Comparison of ENCODE assay signal across 35 mouse cellular contexts in genomic region chr16:58708601-58709475, GRCm38 (mm10). TPM values are rescaled to one million over a fixed set of nuclear protein-coding genes. Genes with fewer than 3 reads are reported as not detected.
DNase-seq lines count a peak whose midpoint lies in the region; ATAC-seq and TF ChIP-seq lines count a peak whose summit lies in the region.
"Had no signal": no experiment of that assay in that cellular context is flagged by ENCODE, and none has a peak within 500 bp of the region (broad histone marks: within the 10 kb centered on the region; RNA-seq: fewer than 3 reads in every experiment).

No protein-coding gene starts in this region.

- WGBS in intestine, embryonic 15.5 days = 70% methylated on average over 3 of the region's 3 CpGs
- WGBS in small intestine, adult 2 months = 26% methylated on average over 3 of the region's 3 CpGs
- 81% methylated on average over 3 of the region's 3 CpGs for WGBS in kidney, embryonic 15.5 days
- WGBS in heart, embryonic 10.5 days = 78% methylated on average over 3 of the region's 3 CpGs

- no peak for DNase-seq in left cerebral cortex, adult 2 months (ENCODE audit: extremely low spot score in 1 of 2, low spot score in 2 of 2)
- DNase-seq in left cerebral cortex, adult 8-10 months (ENCODE audit: low spot score in 2 of 2) = no peak
- DNase-seq in heart, embryonic 10.5 days (ENCODE audit: low spot score) = no peak
- no peak for DNase-seq in ovary, adult 18-20 months (ENCODE audit: low spot score)
- DNase-seq: adrenal gland, postnatal 25 days; B cell, adult 2 months; cerebellum, adult 9-11 months; heart, postnatal 10 days; kidney, postnatal 36 days; left cerebral cortex, postnatal 4 days; lung, embryonic 14.5 days; lung, postnatal 36 days; retina, postnatal 1 day; right cerebral cortex, postnatal 25 days; thymus, adult 18-20 months; thymus, postnatal 36 days had no signal

- no peak overlapping the region for H3K9ac ChIP-seq in intestine, embryonic 15.5 days
- no peak overlapping the region for H3K9ac ChIP-seq in kidney, embryonic 15.5 days
- H3K9ac ChIP-seq: embryonic facial prominence, embryonic 12.5 days; heart, embryonic 12.5 days; hindbrain, embryonic 13.5 days; limb, embryonic 15.5 days; liver, embryonic 14.5 days; lung, embryonic 14.5 days; midbrain, embryonic 12.5 days; stomach, embryonic 15.5 days had no signal

- peak; percentile 88 for ATAC-seq in common myeloid progenitor, adult 5-6 weeks (replicated peaks; ENCODE audit: low read depth, poor library complexity, severe bottlenecking)
- peak; percentile 77 for ATAC-seq in intestine, embryonic 15.5 days
- no peak for ATAC-seq in kidney, embryonic 15.5 days (replicated peaks; ENCODE audit: low FRiP score)

- peak overlapping the region; percentile 29; the same call in 1 of the 2 replicates for H3K27ac ChIP-seq in left cerebral cortex, adult 2 months
- H3K27ac ChIP-seq in intestine, embryonic 15.5 days = no peak overlapping the region
- peak overlapping the region; percentile 97 for H3K27ac ChIP-seq in small intestine, adult 2 months (ENCODE audit: insufficient read depth, low read depth, low read length)
- no peak overlapping the region for H3K27ac ChIP-seq in kidney, embryonic 15.5 days
- no peak overlapping the region for H3K27ac ChIP-seq in heart, embryonic 10.5 days
- H3K27ac ChIP-seq: embryonic facial prominence, embryonic 12.5 days; hindbrain, embryonic 13.5 days; limb, embryonic 15.5 days; liver, embryonic 14.5 days; midbrain, embryonic 12.5 days; stomach, embryonic 15.5 days had no signal

- no peaks in the 10 kb centered on the region for H3K36me3 ChIP-seq in intestine, embryonic 15.5 days
- no peaks in the 10 kb centered on the region for H3K36me3 ChIP-seq in small intestine, adult 2 months (ENCODE audit: control insufficient read depth, insufficient read depth, low read length)
- H3K36me3 ChIP-seq in kidney, embryonic 15.5 days = no peaks in the 10 kb centered on the region
- no peaks in the 10 kb centered on the region for H3K36me3 ChIP-seq in heart, embryonic 10.5 days
- H3K36me3 ChIP-seq: embryonic facial prominence, embryonic 12.5 days; heart, embryonic 12.5 days; hindbrain, embryonic 13.5 days; limb, embryonic 15.5 days; midbrain, embryonic 12.5 days; stomach, embryonic 15.5 days had no signal

- intact Hi-C loops in left cerebral cortex, adult 2 months (cut with DNase I) = loop anchor here (5.0 kb wide), 1 partner anchor 423 kb away; no protein-coding TSS in a partner anchor

- no peaks in the 10 kb centered on the region for H3K27me3 ChIP-seq in intestine, embryonic 15.5 days (replicated peaks)
- no peaks in the 10 kb centered on the region for H3K27me3 ChIP-seq in small intestine, adult 2 months (ENCODE audit: control insufficient read depth, insufficient read depth, low read length)
- H3K27me3 ChIP-seq in kidney, embryonic 15.5 days = no peaks in the 10 kb centered on the region
- no peaks in the 10 kb centered on the region for H3K27me3 ChIP-seq in heart, embryonic 10.5 days (ENCODE audit: insufficient read depth, poor library complexity, severe bottlenecking)
- H3K27me3 ChIP-seq: embryonic facial prominence, embryonic 12.5 days; heart, embryonic 12.5 days; hindbrain, embryonic 13.5 days; limb, embryonic 15.5 days; midbrain, embryonic 12.5 days; stomach, embryonic 15.5 days had no signal

- H3K4me2 ChIP-seq in intestine, embryonic 15.5 days (replicated peaks) = no peak overlapping the region
- no peak overlapping the region for H3K4me2 ChIP-seq in kidney, embryonic 15.5 days
- H3K4me2 ChIP-seq: embryonic facial prominence, embryonic 12.5 days; heart, embryonic 12.5 days; hindbrain, embryonic 13.5 days; limb, embryonic 15.5 days; lung, embryonic 14.5 days; midbrain, embryonic 12.5 days; stomach, embryonic 15.5 days had no signal

- no peak for TF ChIP-seq POLR2A in small intestine, adult 2 months (IDR thresholded peaks at IDR 0.05; ENCODE audit: low read depth, low read length)

- TF ChIP-seq CTCF in left cerebral cortex, adult 2 months (IDR thresholded peaks at IDR 0.05) = no peak
- no peak for TF ChIP-seq CTCF in small intestine, adult 2 months (IDR thresholded peaks at IDR 0.05; ENCODE audit: extremely low read depth, insufficient read length, insufficient replicate concordance, low read depth, low read length)

- H3K9me3 ChIP-seq in intestine, embryonic 15.5 days = no peaks in the 10 kb centered on the region
- no peaks in the 10 kb centered on the region for H3K9me3 ChIP-seq in kidney, embryonic 15.5 days (replicated peaks)
- no peaks in the 10 kb centered on the region for H3K9me3 ChIP-seq in heart, embryonic 10.5 days
- H3K9me3 ChIP-seq: embryonic facial prominence, embryonic 12.5 days; heart, embryonic 12.5 days; hindbrain, embryonic 13.5 days; limb, embryonic 15.5 days; midbrain, embryonic 12.5 days; stomach, embryonic 15.5 days had no signal

- H3K4me3 ChIP-seq in left cerebral cortex, adult 2 months = no peak overlapping the region
- H3K4me3 ChIP-seq in intestine, embryonic 15.5 days (replicated peaks) = no peak overlapping the region
- H3K4me3 ChIP-seq in small intestine, adult 2 months (ENCODE audit: low read depth, low read length) = no peak overlapping the region
- H3K4me3 ChIP-seq in kidney, embryonic 15.5 days (replicated peaks) = no peak overlapping the region
- H3K4me3 ChIP-seq in heart, embryonic 10.5 days = no peak overlapping the region
- H3K4me3 ChIP-seq: embryonic facial prominence, embryonic 12.5 days; heart, embryonic 12.5 days; hindbrain, embryonic 13.5 days; limb, embryonic 15.5 days; midbrain, embryonic 12.5 days; stomach, embryonic 15.5 days had no signal

- H3K4me1 ChIP-seq in intestine, embryonic 15.5 days (replicated peaks) = no peaks in the 10 kb centered on the region
- H3K4me1 ChIP-seq in small intestine, adult 2 months (ENCODE audit: control insufficient read depth, insufficient read depth, insufficient read length, low read length) = peaks cover 17% of the 10 kb centered on the region; the same call in 1 of the 2 replicates
- H3K4me1 ChIP-seq in kidney, embryonic 15.5 days = no peaks in the 10 kb centered on the region
- H3K4me1 ChIP-seq in heart, embryonic 10.5 days = peaks cover 4% of the 10 kb centered on the region; the same call in 1 of the 2 replicates
- H3K4me1 ChIP-seq: embryonic facial prominence, embryonic 12.5 days; hindbrain, embryonic 13.5 days; limb, embryonic 15.5 days; midbrain, embryonic 12.5 days; stomach, embryonic 15.5 days had no signal

RNA-seq across cellular contexts. Expression of gene Gpr15, which starts 10.0 kb away (rescaled TPM):
- total RNA-seq in left cerebral cortex, adult 2 months (2021) = not detected
- total RNA-seq in left cerebral cortex, adult 8-10 months (2022) = not detected
- total RNA-seq in common myeloid progenitor, adult 5-6 weeks (2017) = not detected in 2 replicates
- 0.14 TPM in 1 of 2 replicates, not detected in the other for polyA plus RNA-seq in intestine, embryonic 15.5 days (2015; fragmentation: Nextera tagmentation; extraction: Ambion mirVana)
- polyA plus RNA-seq in small intestine, adult 2 months (2012; rRNA removed) = 0.10 TPM in 1 of 2 replicates, not detected in the other
- polyA plus RNA-seq in kidney, embryonic 15.5 days (2015; fragmentation: Nextera tagmentation; extraction: Ambion mirVana) = not detected in 2 replicates
- polyA plus RNA-seq in heart, embryonic 10.5 days (2016; fragmentation: Nextera tagmentation; extraction: Ambion mirVana) = not detected in 2 replicates
- total RNA-seq: adrenal gland, postnatal 25 days; gastrocnemius, adult 18-20 months; heart, postnatal 10 days; layer of hippocampus, adult 8-10 months; left cerebral cortex, postnatal 4 days had no signal
- polyA plus RNA-seq: embryonic facial prominence, embryonic 12.5 days; forebrain, embryonic 11.5 days; gonadal fat pad, adult 2 months; heart, embryonic 12.5 days; hindbrain, embryonic 13.5 days; intestine, embryonic 14.5 days; kidney, embryonic 14.5 days; limb, embryonic 15.5 days; lung, embryonic 14.5 days; neural tube, embryonic 11.5 days had no signal

RNA-seq across cellular contexts. Expression of gene Cldnd1, which starts 18.9 kb away (rescaled TPM):
- total RNA-seq in left cerebral cortex, adult 2 months (2021) = 10 to 100 TPM; 95.5 to 97.5 TPM
- total RNA-seq in left cerebral cortex, adult 8-10 months (2022) = 100 to 1,000 TPM in 3 of 4 experiments, 10 to 100 TPM in 1; 98.1 to 116 (median 114) TPM
- total RNA-seq in common myeloid progenitor, adult 5-6 weeks (2017) = 24.0 TPM in 2 replicates
- polyA plus RNA-seq in intestine, embryonic 15.5 days (2015; fragmentation: Nextera tagmentation; extraction: Ambion mirVana) = 95.7 and 97.6 TPM in 2 replicates
- polyA plus RNA-seq in small intestine, adult 2 months (2012; rRNA removed) = 28.0 and 43.0 TPM in 2 replicates
- polyA plus RNA-seq in kidney, embryonic 15.5 days (2015; fragmentation: Nextera tagmentation; extraction: Ambion mirVana) = 108 and 111 TPM in 2 replicates
- polyA plus RNA-seq in heart, embryonic 10.5 days (2016; fragmentation: Nextera tagmentation; extraction: Ambion mirVana) = 106 TPM in 2 replicates

RNA-seq across cellular contexts. Expression of gene Cpox, which starts 38.7 kb away (rescaled TPM):
- total RNA-seq in left cerebral cortex, adult 2 months (2021) = 10 to 100 TPM; 35.5 to 37.5 TPM
- total RNA-seq in left cerebral cortex, adult 8-10 months (2022) = 10 to 100 TPM; 41.4 to 46.8 (median 43.7) TPM
- 57.3 and 76.1 TPM in 2 replicates for total RNA-seq in common myeloid progenitor, adult 5-6 weeks (2017)
- 58.4 and 71.3 TPM in 2 replicates for polyA plus RNA-seq in intestine, embryonic 15.5 days (2015; fragmentation: Nextera tagmentation; extraction: Ambion mirVana)
- 10.5 and 12.0 TPM in 2 replicates for polyA plus RNA-seq in small intestine, adult 2 months (2012; rRNA removed)
- 38.0 and 39.1 TPM in 2 replicates for polyA plus RNA-seq in kidney, embryonic 15.5 days (2015; fragmentation: Nextera tagmentation; extraction: Ambion mirVana)
- 63.5 and 89.9 TPM in 2 replicates for polyA plus RNA-seq in heart, embryonic 10.5 days (2016; fragmentation: Nextera tagmentation; extraction: Ambion mirVana)

RNA-seq across cellular contexts. Expression of gene Olfr172, which starts 54.1 kb away (rescaled TPM):
- not detected for total RNA-seq in left cerebral cortex, adult 2 months (2021)
- not detected for total RNA-seq in left cerebral cortex, adult 8-10 months (2022)
- not detected in 2 replicates for total RNA-seq in common myeloid progenitor, adult 5-6 weeks (2017)
- polyA plus RNA-seq in intestine, embryonic 15.5 days (2015; fragmentation: Nextera tagmentation; extraction: Ambion mirVana) = not detected in 2 replicates
- not detected in 2 replicates for polyA plus RNA-seq in small intestine, adult 2 months (2012; rRNA removed)
- polyA plus RNA-seq in kidney, embryonic 15.5 days (2015; fragmentation: Nextera tagmentation; extraction: Ambion mirVana) = not detected in 2 replicates
- polyA plus RNA-seq in heart, embryonic 10.5 days (2016; fragmentation: Nextera tagmentation; extraction: Ambion mirVana) = not detected in 2 replicates
- total RNA-seq: adrenal gland, postnatal 25 days; gastrocnemius, adult 18-20 months; heart, postnatal 10 days; layer of hippocampus, adult 8-10 months; left cerebral cortex, postnatal 4 days had no signal
- polyA plus RNA-seq: brain, embryonic 14.5 days; embryonic facial prominence, embryonic 12.5 days; forebrain, embryonic 11.5 days; gonadal fat pad, adult 2 months; heart, embryonic 12.5 days; hindbrain, embryonic 13.5 days; intestine, embryonic 14.5 days; kidney, embryonic 14.5 days; limb, embryonic 15.5 days; liver, embryonic 14.5 days; lung, embryonic 14.5 days; midbrain, embryonic 12.5 days; neural tube, embryonic 11.5 days; stomach, embryonic 15.5 days had no signal

Comparison
In these comparisons a context has a peak if more than half of its experiments do, and no peak if none do; other contexts are left out.
1. H3K27ac ChIP-seq: peak in left cerebral cortex, adult 2 months (single experiment) and small intestine, adult 2 months (single experiment); none in intestine, embryonic 15.5 days (single experiment), kidney, embryonic 15.5 days (single experiment) and heart, embryonic 10.5 days (single experiment).